Mouse (Mus musculus): Measurements from ENCODE around the gene Tcstv3. TPM values are rescaled to one million over a fixed set of nuclear protein-coding genes. Genes with fewer than 3 reads are reported as not detected.
A peak's percentile ranks its signal among the peaks of the same experiment; 100 is the strongest.
"Not testable (repeated sequence)": the region's sequence is repeated elsewhere in the genome, so short reads cannot be mapped to it uniquely, and the experiment has no call there.

Gene Tcstv3
- total RNA-seq (2018; cell fraction: chromatin; rRNA removed), result not detected
- total RNA-seq (2018; cell fraction: cytosol; rRNA removed), result not detected
- total RNA-seq (2018; cell fraction: nucleus; rRNA removed), result not detected
- polyA plus RNA-seq (2018), result not detected in 3 replicates

DNA sequence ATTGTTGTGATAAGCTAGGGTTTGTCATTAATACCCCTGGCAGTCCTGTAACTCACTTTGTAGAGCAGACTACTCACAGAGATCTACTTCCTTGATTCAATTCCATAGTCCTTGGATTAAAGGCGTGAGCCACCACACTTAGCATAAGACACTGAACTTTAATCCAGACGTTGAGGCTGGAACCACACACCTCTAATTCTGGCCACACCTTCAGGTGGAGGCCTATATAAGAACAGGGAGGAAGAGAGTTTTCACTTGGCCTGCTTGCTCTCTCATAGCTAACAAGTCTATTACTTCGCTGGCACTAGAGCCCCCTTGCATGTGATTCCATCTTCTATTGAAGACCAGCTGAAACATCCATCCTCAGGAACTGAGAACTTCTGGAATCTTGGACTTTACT lies at the start of gene Tcstv3:
Tcstv3 (plus strand) TSS at position 301 of the 400 bp plus-strand sequence.
- WGBS (ENCODE audit: missing documents), result 87% methylated on average over 3 of the region's 3 CpGs
- not testable (repeated sequence) for H3K79me2 ChIP-seq (ENCODE audit: inconsistent target); H3K27ac ChIP-seq; H3K4me3 ChIP-seq (ENCODE audit: inconsistent target); H3K36me3 ChIP-seq (ENCODE audit: inconsistent target)

GRCm38 (mm10) chr13:120277837-120278236 lies 38.8 kb upstream of the Tcstv3 start:
- WGBS (ENCODE audit: missing documents), result 69% methylated on average over 1 of the region's 2 CpGs
- not testable (repeated sequence) for H3K27ac ChIP-seq; H3K79me2 ChIP-seq (ENCODE audit: inconsistent target); H3K36me3 ChIP-seq (ENCODE audit: inconsistent target); H3K4me3 ChIP-seq (ENCODE audit: inconsistent target)

- no peaks in the 10 kb centered on the region for H3K79me2 ChIP-seq (ENCODE audit: inconsistent target)
- H3K36me3 ChIP-seq (ENCODE audit: inconsistent target), result no peaks in the 10 kb centered on the region
- no peak overlapping the region for H3K4me3 ChIP-seq (ENCODE audit: inconsistent target)
- H3K27ac ChIP-seq, result no peak overlapping the region
- WGBS (ENCODE audit: missing documents), result 92% methylated on average over 9 of the region's 9 CpGs
Measured at GRCm38 (mm10) chr13:120278784-120279183, 37.9 kb upstream of the Tcstv3 start.

DNA sequence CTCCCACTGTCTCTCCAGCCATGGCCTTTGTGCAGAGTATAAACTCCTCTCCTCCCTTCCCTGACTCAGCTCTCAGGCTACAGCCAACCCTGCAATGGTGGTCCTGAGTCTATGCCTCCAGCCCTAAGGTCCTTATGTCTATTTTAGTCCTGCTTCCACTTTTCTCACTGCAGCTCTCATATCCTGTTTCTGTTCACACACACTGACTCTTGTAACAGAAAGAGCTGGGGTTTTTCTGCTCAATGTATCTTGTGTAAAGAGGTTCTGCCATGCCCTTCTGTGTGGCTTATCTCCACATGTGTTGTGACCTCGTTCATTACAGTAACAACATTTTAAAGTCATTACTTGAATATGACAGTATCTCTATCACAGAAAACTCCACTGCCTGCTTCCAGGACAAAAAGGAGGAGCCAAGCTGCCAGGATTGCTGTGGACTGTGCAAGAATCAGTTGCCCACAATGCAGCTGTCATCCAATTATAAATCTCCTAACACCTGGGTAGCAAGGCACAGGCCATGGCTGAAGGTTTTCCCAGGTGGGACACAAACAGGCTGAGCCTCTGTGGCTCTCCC lies 17.3 kb upstream of the Tcstv3 start:
- Histone ChIP-seq H3K4me3 (ENCODE audit: inconsistent target) (no peak overlapping the region), H3K79me2 (ENCODE audit: inconsistent target) (peaks cover 14% of the 10 kb centered on the region; the same call in 1 of the 2 replicates), H3K36me3 (ENCODE audit: inconsistent target) (no peaks in the 10 kb centered on the region; the same call in 1 of the 2 replicates), H3K27ac (peak overlapping the region; percentile 88)
- WGBS (ENCODE audit: missing documents), result 0% methylated on average over 1 of the region's 1 CpGs

DNA sequence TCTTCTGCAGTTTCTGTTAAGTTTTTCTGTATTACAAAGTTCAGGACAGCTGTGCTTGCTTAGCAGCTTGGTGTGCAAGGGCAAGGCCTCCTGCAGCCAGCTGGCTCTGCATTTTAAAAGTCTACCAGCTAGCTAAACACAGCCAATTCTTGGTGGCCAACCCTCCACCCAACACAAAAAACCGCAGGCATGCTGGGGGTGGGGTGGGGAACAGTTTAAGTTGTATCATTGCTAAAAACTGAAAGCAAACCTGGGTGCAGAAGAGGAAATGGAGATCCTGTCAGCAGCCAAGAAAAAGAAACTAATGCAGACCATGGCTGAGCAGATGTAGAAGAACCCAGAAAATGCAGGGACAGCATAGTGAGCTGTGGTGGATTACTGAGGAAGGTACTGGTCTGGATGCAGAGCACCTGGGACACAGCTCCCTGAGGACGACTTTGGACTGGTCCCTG lies 16.7 kb upstream of the Tcstv3 start, which contains the start of gene BC147527:
BC147527 (plus strand) TSS at position 402 of the 452 bp plus-strand sequence.
- WGBS (ENCODE audit: missing documents), result 0% methylated on average over 2 of the region's 2 CpGs
- H3K36me3 ChIP-seq (ENCODE audit: inconsistent target), result peaks cover 6% of the 10 kb centered on the region; the same call in 1 of the 2 replicates
- no peak within 1 kb of the TSS for H3K4me3 ChIP-seq (ENCODE audit: inconsistent target)
- H3K79me2 ChIP-seq (ENCODE audit: inconsistent target), result peaks cover 14% of the 10 kb centered on the region; the same call in 1 of the 2 replicates
- peak within 1 kb of the TSS; percentile 88 for H3K27ac ChIP-seq

GRCm38 (mm10) chr13:120300853-120301252 lies 15.8 kb upstream of the Tcstv3 start:
- H3K4me3 ChIP-seq (ENCODE audit: inconsistent target), result no peak overlapping the region

DNA sequence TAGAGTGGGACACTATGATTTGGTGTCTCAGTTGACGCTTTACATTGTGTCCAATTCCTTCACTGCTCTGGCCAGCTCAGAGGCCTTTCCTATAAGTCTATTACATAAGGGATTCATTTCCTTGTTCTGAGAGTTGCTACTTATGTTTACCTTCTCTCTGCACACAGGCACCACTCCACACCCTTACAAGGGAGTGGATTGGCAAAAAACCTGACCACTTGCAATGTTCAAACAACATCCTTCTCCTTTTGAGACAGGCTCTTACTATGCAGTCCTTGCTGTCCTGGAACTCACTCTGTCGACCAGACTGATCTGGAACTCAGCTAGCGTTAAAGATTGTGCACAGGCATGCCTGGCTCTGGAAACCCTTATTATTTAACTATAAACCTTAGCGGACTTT lies 5.9 kb upstream of the Tcstv3 start:
- Histone ChIP-seq H3K4me3 (ENCODE audit: inconsistent target) (no peak overlapping the region), H3K27ac (no peak overlapping the region), H3K36me3 (ENCODE audit: inconsistent target) (peaks cover 7% of the 10 kb centered on the region; the same call in 1 of the 2 replicates), H3K79me2 (ENCODE audit: inconsistent target) (no peaks in the 10 kb centered on the region)
- WGBS (ENCODE audit: missing documents), result 64% methylated on average over 4 of the region's 4 CpGs

More at GRCm38 (mm10) chr13:120300853-120301252, 15.8 kb upstream of the Tcstv3 start:
- 91% methylated on average over 4 of the region's 4 CpGs for WGBS (ENCODE audit: missing documents)
- Histone ChIP-seq H3K79me2 (ENCODE audit: inconsistent target) (peaks cover 14% of the 10 kb centered on the region; the same call in 1 of the 2 replicates), H3K27ac (peak overlapping the region; percentile 88), H3K36me3 (ENCODE audit: inconsistent target) (peaks cover 10% of the 10 kb centered on the region; the same call in 1 of the 2 replicates)

DNA sequence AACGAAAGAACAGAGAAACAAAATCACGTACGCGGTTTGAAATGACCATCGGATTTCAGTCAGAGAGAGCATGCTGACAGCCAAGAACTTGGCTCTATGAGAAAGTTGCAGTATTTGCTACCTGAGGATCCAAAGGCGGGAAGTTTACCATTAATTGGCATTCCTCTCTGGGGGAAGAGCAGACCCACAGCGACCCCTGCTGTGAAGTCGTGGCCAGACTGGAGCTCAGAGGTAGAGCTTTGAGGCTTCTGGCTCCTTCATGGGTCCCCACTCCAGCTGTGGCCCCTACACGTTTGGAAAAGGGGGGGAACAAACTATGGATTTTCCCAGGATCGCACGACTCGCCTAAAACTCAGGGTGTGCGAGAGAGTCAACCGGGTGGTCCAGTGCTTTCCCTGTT lies 3.1 kb upstream of the Tcstv3 start:
- WGBS (ENCODE audit: missing documents), result 49% methylated on average over 14 of the region's 14 CpGs
- no peaks in the 10 kb centered on the region for H3K79me2 ChIP-seq (ENCODE audit: inconsistent target)
- no peak overlapping the region for H3K4me3 ChIP-seq (ENCODE audit: inconsistent target)
- H3K36me3 ChIP-seq (ENCODE audit: inconsistent target), result no peaks in the 10 kb centered on the region
- H3K27ac ChIP-seq, result no peak overlapping the region

- no peak overlapping the region for H3K4me3 ChIP-seq (ENCODE audit: inconsistent target)
- no peaks in the 10 kb centered on the region for H3K79me2 ChIP-seq (ENCODE audit: inconsistent target)
- WGBS (ENCODE audit: missing documents), result 80% methylated on average over 3 of the region's 3 CpGs
- H3K27ac ChIP-seq, result no peak overlapping the region
- no peaks in the 10 kb centered on the region for H3K36me3 ChIP-seq (ENCODE audit: inconsistent target)
Measured at GRCm38 (mm10) chr13:120320183-120320582, 3.5 kb downstream of the Tcstv3 start.

GRCm38 (mm10) chr13:120320721-120321120 lies 4.0 kb downstream of the Tcstv3 start:
- no peaks in the 10 kb centered on the region for H3K79me2 ChIP-seq (ENCODE audit: inconsistent target)
- no peaks in the 10 kb centered on the region for H3K36me3 ChIP-seq (ENCODE audit: inconsistent target)
- WGBS (ENCODE audit: missing documents), result 82% methylated on average over 1 of the region's 1 CpGs
- no peak overlapping the region for H3K4me3 ChIP-seq (ENCODE audit: inconsistent target)
- H3K27ac ChIP-seq, result no peak overlapping the region

Other genes starting within 250 kb of the Tcstv3 start
- not detected in 3 replicates for gene Gm20767, start 176.6 kb upstream of the Tcstv3 start, polyA plus RNA-seq (2018)
- not detected in 3 replicates for gene Gm21818, start 144.4 kb upstream of the Tcstv3 start, polyA plus RNA-seq (2018)
- gene Gm21762, start 100.9 kb upstream of the Tcstv3 start, polyA plus RNA-seq (2018), result 0.60 TPM in 1 of 3 replicates, not detected in the others
- not detected in 3 replicates for gene Gm21731, start 77.8 kb upstream of the Tcstv3 start, polyA plus RNA-seq (2018)
- gene AF067061, start 53.8 kb upstream of the Tcstv3 start, polyA plus RNA-seq (2018), result not detected in 3 replicates
- 5.4 to 17.8 TPM (median 7.1 TPM) in 3 replicates for gene BC147527, start 16.5 kb upstream of the Tcstv3 start, polyA plus RNA-seq (2018)